In genomic region chr5:100643253-100643990, GRCm38 (mm10) we compare ENCODE assay signal across 9 mouse cellular contexts. TPM values are rescaled to one million over a fixed set of nuclear protein-coding genes. Genes with fewer than 3 reads are reported as not detected.
DNase-seq lines count a peak whose midpoint lies in the region; ATAC-seq and TF ChIP-seq lines count a peak whose summit lies in the region.
"Had no signal": no experiment of that assay in that cellular context is flagged by ENCODE, and none has a peak within 500 bp of the region (broad histone marks: within the 10 kb centered on the region; RNA-seq: fewer than 3 reads in every experiment).

No protein-coding gene starts in this region.

- H3K36me3 ChIP-seq in kidney, adult 2 months (ENCODE audit: control insufficient read depth, insufficient read depth, low read length): no peaks in the 10 kb centered on the region
- no peaks in the 10 kb centered on the region for H3K36me3 ChIP-seq in kidney, embryonic 16.5 days (ENCODE audit: insufficient read depth, low read length)
- no peaks in the 10 kb centered on the region for H3K36me3 ChIP-seq in CH12.LX (replicated peaks in 1 of 2; ENCODE audit: control insufficient read depth in 1 of 2, insufficient read depth in 1 of 2, low read length in 1 of 2)
- no peaks in the 10 kb centered on the region for H3K36me3 ChIP-seq in intestine, embryonic 16.5 days (ENCODE audit: control insufficient read depth, insufficient read depth, low read length)
- no peaks in the 10 kb centered on the region for H3K36me3 ChIP-seq in embryonic facial prominence, embryonic 10.5 days (replicated peaks)
- H3K36me3 ChIP-seq in forebrain, postnatal 0 days (ENCODE audit: insufficient read depth): no peaks in the 10 kb centered on the region

- H3K79me2 ChIP-seq in CH12.LX (replicated peaks; ENCODE audit: control insufficient read depth, extremely low read depth, insufficient read depth, poor library complexity, severe bottlenecking): no peaks in the 10 kb centered on the region

- TF ChIP-seq RAD21 in CH12.LX (IDR thresholded peaks at IDR 0.05; ENCODE audit: low read depth, low read length): no peak

- no peak overlapping the region for H3K4me2 ChIP-seq in kidney, embryonic 16.5 days (replicated peaks; ENCODE audit: low read depth, low read length)
- H3K4me2 ChIP-seq in CH12.LX (ENCODE audit: insufficient read depth, low read depth, poor library complexity, severe bottlenecking): peak overlapping the region; percentile 85; the same call in 1 of the 2 replicates
- no peak overlapping the region; the same call in 1 of the 2 replicates for H3K4me2 ChIP-seq in intestine, embryonic 16.5 days (ENCODE audit: low read depth, low read length)
- no peak overlapping the region for H3K4me2 ChIP-seq in forebrain, postnatal 0 days (ENCODE audit: low read depth)

- H3K9ac ChIP-seq in kidney, embryonic 16.5 days (replicated peaks; ENCODE audit: low read length): no peak overlapping the region
- no peak overlapping the region for H3K9ac ChIP-seq in CH12.LX (ENCODE audit: insufficient read depth, low read depth)
- H3K9ac ChIP-seq in intestine, embryonic 16.5 days (ENCODE audit: low read depth, low read length): no peak overlapping the region
- no peak overlapping the region for H3K9ac ChIP-seq in forebrain, postnatal 0 days

- H3K27me3 ChIP-seq in kidney, adult 2 months (replicated peaks; ENCODE audit: control insufficient read depth, insufficient read depth, low read length): no peaks in the 10 kb centered on the region
- no peaks in the 10 kb centered on the region for H3K27me3 ChIP-seq in kidney, embryonic 16.5 days (ENCODE audit: insufficient read depth, low read length)
- no peaks in the 10 kb centered on the region for H3K27me3 ChIP-seq in CH12.LX (replicated peaks)
- no peaks in the 10 kb centered on the region for H3K27me3 ChIP-seq in intestine, embryonic 16.5 days (replicated peaks; ENCODE audit: control insufficient read depth, insufficient read depth, low read length)
- H3K27me3 ChIP-seq in embryonic facial prominence, embryonic 10.5 days (replicated peaks; ENCODE audit: low read depth, poor library complexity, severe bottlenecking): no peaks in the 10 kb centered on the region
- H3K27me3 ChIP-seq in forebrain, postnatal 0 days (ENCODE audit: insufficient read depth, low read length): no peaks in the 10 kb centered on the region

- no peak for TF ChIP-seq CTCF in kidney, adult 2 months (conservative IDR thresholded peaks at IDR 0.05; ENCODE audit: insufficient read depth, insufficient read length, low read depth, low read length)
- no peak for TF ChIP-seq CTCF in CH12.LX (conservative IDR thresholded peaks at IDR 0.05 in 1 of 2, IDR thresholded peaks at IDR 0.05 in 1 of 2; ENCODE audit: low read depth in 2 of 2, low read length in 2 of 2)
- TF ChIP-seq CTCF in forebrain, postnatal 0 days (IDR thresholded peaks at IDR 0.05; ENCODE audit: low read depth): no peak

- WGBS in kidney, adult 2 months: 37% methylated on average over 12 of the region's 12 CpGs
- WGBS in kidney, embryonic 16.5 days: 68% methylated on average over 12 of the region's 12 CpGs
- WGBS in intestine, embryonic 16.5 days: 55% methylated on average over 12 of the region's 12 CpGs
- 85% methylated on average over 12 of the region's 12 CpGs for WGBS in embryonic facial prominence, embryonic 10.5 days
- 56% methylated on average over 12 of the region's 12 CpGs for WGBS in forebrain, postnatal 0 days

- no peak for ATAC-seq in kidney, embryonic 16.5 days (ENCODE audit: low FRiP score, low TSS enrichment)
- peak; percentile 8; the same call in 1 of the 2 replicates for ATAC-seq in intestine, embryonic 16.5 days
- no peak for ATAC-seq in forebrain, postnatal 0 days

- in situ Hi-C loops in CH12.LX (cut with MboI; ENCODE audit: low pct_ligation_motif_present, low pct_unique_long_range_greater_than_20kb, low sequenced_read_pairs): no loop called here

- H3K4me3 ChIP-seq in kidney, adult 2 months (ENCODE audit: insufficient read depth, low read depth, low read length): no peak overlapping the region
- H3K4me3 ChIP-seq in kidney, embryonic 16.5 days (ENCODE audit: low read length): no peak overlapping the region
- H3K4me3 ChIP-seq in CH12.LX (replicated peaks in 1 of 3; ENCODE audit: low read depth in 2 of 3, low read length in 2 of 3, poor library complexity in 1 of 3): no peak overlapping the region
- H3K4me3 ChIP-seq in intestine, embryonic 16.5 days (ENCODE audit: low read length): no peak overlapping the region
- no peak overlapping the region for H3K4me3 ChIP-seq in embryonic facial prominence, embryonic 10.5 days
- H3K4me3 ChIP-seq in forebrain, postnatal 0 days (ENCODE audit: low read depth, low read length): no peak overlapping the region
- H3K4me3 ChIP-seq: myocyte had no signal

- no peak for TF ChIP-seq EP300 in CH12.LX (IDR thresholded peaks at IDR 0.05; ENCODE audit: low read length)

- dilution Hi-C loops in CH12.LX (cut with MboI; ENCODE audit: extremely low pct_ligation_motif_present, extremely low pct_unique_long_range_greater_than_20kb, low sequenced_read_pairs): no loop called here

- peak; percentile 74 for DNase-seq in kidney, adult 2 months
- DNase-seq in CH12.LX (ENCODE audit: extremely low read depth): no peak
- DNase-seq in cerebellum, postnatal 14 days: peak; percentile 85
- peak; percentile 76 for DNase-seq in naive thymus-derived CD4-positive, alpha-beta T cell, adult 2 months (ENCODE audit: low read depth)
- DNase-seq in embryonic facial prominence, embryonic 10.5 days (ENCODE audit: low spot score): no peak
- DNase-seq in forebrain, postnatal 0 days: no peak

- TF ChIP-seq POLR2A in kidney, adult 2 months (IDR thresholded peaks at IDR 0.05; ENCODE audit: low read depth, low read length): no peak
- 0 out of 2 replicates have a peak, but pooled peaks have one; percentile 26 for TF ChIP-seq POLR2A in CH12.LX (IDR thresholded peaks at IDR 0.05; ENCODE audit: low read depth, low read length)

- H3K4me1 ChIP-seq in kidney, adult 2 months (ENCODE audit: control insufficient read depth, insufficient read depth, low read length): peaks cover 15% of the 10 kb centered on the region
- peaks cover 3% of the 10 kb centered on the region; the same call in 1 of the 2 replicates for H3K4me1 ChIP-seq in kidney, embryonic 16.5 days (ENCODE audit: insufficient read depth, low read length)
- H3K4me1 ChIP-seq in CH12.LX (ENCODE audit: control insufficient read depth in 1 of 2, insufficient read depth in 2 of 2): peaks cover 13 to 63% of the 10 kb centered on the region in 2 experiments
- peaks cover 29% of the 10 kb centered on the region for H3K4me1 ChIP-seq in intestine, embryonic 16.5 days (ENCODE audit: control insufficient read depth, insufficient read depth, low read length)
- peaks cover 2% of the 10 kb centered on the region; the same call in 1 of the 2 replicates for H3K4me1 ChIP-seq in embryonic facial prominence, embryonic 10.5 days
- no peaks in the 10 kb centered on the region for H3K4me1 ChIP-seq in forebrain, postnatal 0 days (ENCODE audit: insufficient read depth)

- H3K9me3 ChIP-seq in kidney, embryonic 16.5 days (ENCODE audit: low read length): no peaks in the 10 kb centered on the region
- H3K9me3 ChIP-seq in CH12.LX (replicated peaks; ENCODE audit: low read length): peaks cover 5% of the 10 kb centered on the region
- H3K9me3 ChIP-seq in intestine, embryonic 16.5 days (ENCODE audit: control insufficient read depth, low read length): no peaks in the 10 kb centered on the region
- no peaks in the 10 kb centered on the region for H3K9me3 ChIP-seq in embryonic facial prominence, embryonic 10.5 days
- no peaks in the 10 kb centered on the region for H3K9me3 ChIP-seq in forebrain, postnatal 0 days (ENCODE audit: low read length)

- no peak overlapping the region for H3K27ac ChIP-seq in kidney, adult 2 months (ENCODE audit: insufficient read depth, low read depth, low read length)
- no peak overlapping the region for H3K27ac ChIP-seq in kidney, embryonic 16.5 days (ENCODE audit: low read length)
- H3K27ac ChIP-seq in CH12.LX (ENCODE audit: insufficient read depth, low read depth): peak overlapping the region; percentile 63
- peak overlapping the region; percentile 72 for H3K27ac ChIP-seq in intestine, embryonic 16.5 days (ENCODE audit: low read length)
- H3K27ac ChIP-seq in embryonic facial prominence, embryonic 10.5 days (replicated peaks): no peak overlapping the region
- H3K27ac ChIP-seq in forebrain, postnatal 0 days (ENCODE audit: low read depth, low read length): no peak overlapping the region

TF ChIP-seq in CH12.LX, 34 proteins besides CTCF, POLR2A, EP300 and RAD21:
- TF ChIP-seq CHD1 (IDR thresholded peaks at IDR 0.05; ENCODE audit: low read depth, low read length) (no peak), IRF4 (IDR thresholded peaks at IDR 0.05; ENCODE audit: low read depth, low read length) (no peak), MAZ (IDR thresholded peaks at IDR 0.05; ENCODE audit: low read depth, low read length) (no peak), MXI1 (IDR thresholded peaks at IDR 0.05; ENCODE audit: low read depth, low read length) (no peak), HCFC1 (IDR thresholded peaks at IDR 0.05; ENCODE audit: low read depth, low read length) (no peak), MAFK (IDR thresholded peaks at IDR 0.05; ENCODE audit: insufficient replicate concordance, low read length) (no peak), UBTF (IDR thresholded peaks at IDR 0.05; ENCODE audit: low read depth, low read length) (no peak), E2F4 (IDR thresholded peaks at IDR 0.05; ENCODE audit: insufficient replicate concordance, low read depth, low read length) (no peak), TBP (conservative IDR thresholded peaks at IDR 0.05; ENCODE audit: low read depth, low read length) (no peak)

RNA-seq across cellular contexts. Expression of gene Coq2, which starts 31.5 kb away (rescaled TPM):
- polyA plus RNA-seq in kidney, adult 2 months (2012; rRNA removed): 100 and 111 TPM in 2 replicates
- polyA plus RNA-seq in kidney, embryonic 16.5 days (2015; fragmentation: Nextera tagmentation; extraction: Ambion mirVana): 68.5 and 70.3 TPM in 2 replicates
- total RNA-seq in CH12.LX (2012; rRNA removed): 49.1 and 53.9 TPM in 2 replicates
- 50.1 and 51.0 TPM in 2 replicates for total RNA-seq in CH12.LX (2014; rRNA removed)
- polyA plus RNA-seq in CH12.LX (2012; ENCODE audit: insufficient read length, low read depth): 50.9 and 56.5 TPM in 2 replicates
- polyA plus RNA-seq in intestine, embryonic 16.5 days (2015; fragmentation: Nextera tagmentation; extraction: Ambion mirVana): 59.3 and 60.2 TPM in 2 replicates
- 59.6 and 63.7 TPM in 2 replicates for polyA plus RNA-seq in embryonic facial prominence, embryonic 10.5 days (2016; fragmentation: Nextera tagmentation; extraction: Ambion mirVana)
- 77.0 and 81.3 TPM in 2 replicates for total RNA-seq in forebrain, postnatal 0 days (2014; rRNA removed)
- 65.1 TPM in 2 replicates for polyA plus RNA-seq in forebrain, postnatal 0 days (2015; fragmentation: Nextera tagmentation; extraction: Ambion mirVana)

Comparison
In these comparisons a context has a peak if more than half of its experiments do, and no peak if none do; other contexts are left out.
1. DNase-seq: peak in kidney, adult 2 months (single experiment), cerebellum, postnatal 14 days (2 of 2) and naive thymus-derived CD4-positive, alpha-beta T cell, adult 2 months (single experiment); none in CH12.LX (single experiment), embryonic facial prominence, embryonic 10.5 days (single experiment) and forebrain, postnatal 0 days (single experiment).
2. H3K27ac ChIP-seq: peak in CH12.LX (single experiment) and intestine, embryonic 16.5 days (single experiment); none in kidney, adult 2 months (single experiment), kidney, embryonic 16.5 days (single experiment), embryonic facial prominence, embryonic 10.5 days (single experiment) and forebrain, postnatal 0 days (single experiment).